Mouse (Mus musculus): ENCODE data around the gene Tm9sf3. TPM values are rescaled to one million over a fixed set of nuclear protein-coding genes. Genes with fewer than 3 reads are reported as not detected.

The Tm9sf3 gene
- polyA plus RNA-seq, 1 experiment from 2014 or later: 147 TPM

- Histone ChIP-seq H3K36me3 (0 out of 2 replicates have a peak, but pooled peaks cover 4% of the 10 kb centered on the region), H3K4me3 (no peak overlapping the region), H3K4me2 (no peak overlapping the region), H3K4me1 (peaks cover 29% of the 10 kb centered on the region), H3K9me3 (no peaks in the 10 kb centered on the region), H3K27me3 (no peaks in the 10 kb centered on the region), H3K9ac (no peak overlapping the region), H3K27ac (no peak overlapping the region)
- 61% methylated on average over 6 of the region's 6 CpGs for WGBS
- ATAC-seq (ENCODE audit: insufficient number of reproducible peaks, low FRiP score, low TSS enrichment, low read depth): no peak
Measured at GRCm38 (mm10) chr19:41259256-41259655, 4.5 kb downstream of the Tm9sf3 start.

GRCm38 (mm10) chr19:41258707-41259106 is 5.1 kb downstream of the Tm9sf3 start:
- H3K4me1 ChIP-seq: peaks cover 29% of the 10 kb centered on the region
- H3K27me3 ChIP-seq: no peaks in the 10 kb centered on the region
- no peak overlapping the region for H3K4me2 ChIP-seq
- H3K4me3 ChIP-seq: no peak overlapping the region
- no peaks in the 10 kb centered on the region for H3K9me3 ChIP-seq
- 0 out of 2 replicates have a peak, but pooled peaks cover 4% of the 10 kb centered on the region for H3K36me3 ChIP-seq
- ATAC-seq (ENCODE audit: insufficient number of reproducible peaks, low FRiP score, low TSS enrichment, low read depth): no peak
- H3K27ac ChIP-seq: no peak overlapping the region
- 40% methylated on average over 2 of the region's 2 CpGs for WGBS
- no peak overlapping the region for H3K9ac ChIP-seq

GRCm38 (mm10) chr19:41254584-41254983 is 9.2 kb downstream of the Tm9sf3 start:
- Histone ChIP-seq H3K4me2 (no peak overlapping the region), H3K36me3 (0 out of 2 replicates have a peak, but pooled peaks cover 11% of the 10 kb centered on the region), H3K27me3 (no peaks in the 10 kb centered on the region), H3K9ac (no peak overlapping the region), H3K9me3 (no peaks in the 10 kb centered on the region), H3K4me3 (no peak overlapping the region), H3K4me1 (peaks cover 9% of the 10 kb centered on the region; the same call in 1 of the 2 replicates), H3K27ac (no peak overlapping the region)
- WGBS: 74% methylated on average over 5 of the region's 5 CpGs
- ATAC-seq (ENCODE audit: insufficient number of reproducible peaks, low FRiP score, low TSS enrichment, low read depth): no peak

- Histone ChIP-seq H3K4me1 (peaks cover 5% of the 10 kb centered on the region; the same call in 1 of the 2 replicates), H3K36me3 (peaks cover 23% of the 10 kb centered on the region), H3K27ac (no peak overlapping the region), H3K27me3 (no peaks in the 10 kb centered on the region), H3K9ac (no peak overlapping the region), H3K4me2 (no peak overlapping the region), H3K9me3 (no peaks in the 10 kb centered on the region), H3K4me3 (no peak overlapping the region)
- ATAC-seq (ENCODE audit: insufficient number of reproducible peaks, low FRiP score, low TSS enrichment, low read depth): no peak
- WGBS: 47% methylated on average over 4 of the region's 4 CpGs
Measured at GRCm38 (mm10) chr19:41248968-41249367, 14.8 kb downstream of the Tm9sf3 start.

- ATAC-seq (ENCODE audit: insufficient number of reproducible peaks, low FRiP score, low TSS enrichment, low read depth): no peak
- H3K9me3 ChIP-seq: no peaks in the 10 kb centered on the region
- no peak overlapping the region for H3K27ac ChIP-seq
- H3K36me3 ChIP-seq: peaks cover 22% of the 10 kb centered on the region
- H3K4me1 ChIP-seq: peaks cover 5% of the 10 kb centered on the region; the same call in 1 of the 2 replicates
- WGBS: 91% methylated on average over 3 of the region's 3 CpGs
- no peaks in the 10 kb centered on the region for H3K27me3 ChIP-seq
- no peak overlapping the region for H3K9ac ChIP-seq
- no peak overlapping the region for H3K4me3 ChIP-seq
- H3K4me2 ChIP-seq: no peak overlapping the region
Measured at GRCm38 (mm10) chr19:41248271-41248670, 15.5 kb downstream of the Tm9sf3 start.

GRCm38 (mm10) chr19:41246271-41246670 is 17.5 kb downstream of the Tm9sf3 start:
- no peak overlapping the region for H3K27ac ChIP-seq
- H3K4me2 ChIP-seq: no peak overlapping the region
- WGBS: 81% methylated on average over 4 of the region's 4 CpGs
- no peaks in the 10 kb centered on the region for H3K27me3 ChIP-seq
- H3K36me3 ChIP-seq: peaks cover 36% of the 10 kb centered on the region
- no peaks in the 10 kb centered on the region for H3K9me3 ChIP-seq
- no peak for ATAC-seq (ENCODE audit: insufficient number of reproducible peaks, low FRiP score, low TSS enrichment, low read depth)
- H3K9ac ChIP-seq: no peak overlapping the region
- H3K4me3 ChIP-seq: no peak overlapping the region
- peaks cover 5% of the 10 kb centered on the region; the same call in 1 of the 2 replicates for H3K4me1 ChIP-seq

- H3K27ac ChIP-seq: no peak overlapping the region
- no peak overlapping the region for H3K4me3 ChIP-seq
- no peaks in the 10 kb centered on the region for H3K27me3 ChIP-seq
- no peak overlapping the region for H3K9ac ChIP-seq
- H3K36me3 ChIP-seq: peaks cover 49% of the 10 kb centered on the region
- WGBS: 69% methylated on average over 6 of the region's 6 CpGs
- H3K9me3 ChIP-seq: no peaks in the 10 kb centered on the region
- H3K4me1 ChIP-seq: peaks cover 5% of the 10 kb centered on the region; the same call in 1 of the 2 replicates
- no peak for ATAC-seq (ENCODE audit: insufficient number of reproducible peaks, low FRiP score, low TSS enrichment, low read depth)
- no peak overlapping the region for H3K4me2 ChIP-seq
Measured at GRCm38 (mm10) chr19:41244581-41244980, 19.2 kb downstream of the Tm9sf3 start.

GRCm38 (mm10) chr19:41241997-41242396 is 21.8 kb downstream of the Tm9sf3 start:
- Histone ChIP-seq H3K4me2 (no peak overlapping the region), H3K4me3 (no peak overlapping the region), H3K4me1 (no peaks in the 10 kb centered on the region), H3K36me3 (peaks cover 62% of the 10 kb centered on the region), H3K27me3 (no peaks in the 10 kb centered on the region), H3K9me3 (no peaks in the 10 kb centered on the region), H3K27ac (no peak overlapping the region), H3K9ac (no peak overlapping the region)
- WGBS: 96% methylated on average over 5 of the region's 5 CpGs
- ATAC-seq (ENCODE audit: insufficient number of reproducible peaks, low FRiP score, low TSS enrichment, low read depth): no peak

GRCm38 (mm10) chr19:41233698-41234097 is 30.1 kb downstream of the Tm9sf3 start:
- Histone ChIP-seq H3K4me2 (no peak overlapping the region), H3K4me3 (no peak overlapping the region), H3K9ac (no peak overlapping the region), H3K4me1 (no peaks in the 10 kb centered on the region), H3K27ac (no peak overlapping the region), H3K9me3 (no peaks in the 10 kb centered on the region), H3K27me3 (no peaks in the 10 kb centered on the region), H3K36me3 (peaks cover 67% of the 10 kb centered on the region)
- 76% methylated on average over 4 of the region's 4 CpGs for WGBS
- no peak for ATAC-seq (ENCODE audit: insufficient number of reproducible peaks, low FRiP score, low TSS enrichment, low read depth)

- WGBS: 22% methylated on average over 7 of the region's 7 CpGs
- Histone ChIP-seq H3K27ac (no peak overlapping the region), H3K4me1 (peaks cover 18% of the 10 kb centered on the region), H3K4me2 (no peak overlapping the region), H3K27me3 (peaks cover 52% of the 10 kb centered on the region), H3K36me3 (peaks cover 18% of the 10 kb centered on the region), H3K4me3 (no peak overlapping the region), H3K9me3 (no peaks in the 10 kb centered on the region), H3K9ac (no peak overlapping the region)
- no peak for ATAC-seq (ENCODE audit: insufficient number of reproducible peaks, low FRiP score, low TSS enrichment, low read depth)
Measured at GRCm38 (mm10) chr19:41208326-41208725, 55.5 kb downstream of the Tm9sf3 start.

- Histone ChIP-seq H3K4me1 (peaks cover 18% of the 10 kb centered on the region), H3K4me2 (peak within 1 kb of the TSS; percentile 88), H3K27ac (no peak within 1 kb of the TSS), H3K9me3 (no peaks in the 10 kb centered on the region), H3K36me3 (0 out of 2 replicates have a peak, but pooled peaks cover 7% of the 10 kb centered on the region), H3K9ac (0 out of 2 replicates have a peak within 1 kb of the TSS, but pooled peaks have one; percentile 21), H3K4me3 (peak within 1 kb of the TSS; percentile 42), H3K27me3 (peaks cover 57% of the 10 kb centered on the region)
- 1% methylated on average over 32 of the region's 32 CpGs for WGBS
- ATAC-seq (ENCODE audit: insufficient number of reproducible peaks, low FRiP score, low TSS enrichment, low read depth): peak; percentile 89
Measured at GRCm38 (mm10) chr19:41206811-41207344, 56.9 kb downstream of the Tm9sf3 start, which contains the start of gene Tll2. TSS of gene Tll2 (minus strand) at chr19:41206835.

GRCm38 (mm10) chr19:41206041-41206810 is 57.6 kb downstream of the Tm9sf3 start:
- H3K36me3 ChIP-seq: 0 out of 2 replicates have a peak, but pooled peaks cover 7% of the 10 kb centered on the region
- peaks cover 18% of the 10 kb centered on the region for H3K4me1 ChIP-seq
- H3K27me3 ChIP-seq: peaks cover 60% of the 10 kb centered on the region
- ATAC-seq (ENCODE audit: insufficient number of reproducible peaks, low FRiP score, low TSS enrichment, low read depth): peak; percentile 20; the same call in 1 of the 2 replicates
- H3K4me3 ChIP-seq: peak overlapping the region; percentile 42
- no peaks in the 10 kb centered on the region for H3K9me3 ChIP-seq
- WGBS: under 1% methylated on average over 46 of the region's 46 CpGs
- peak overlapping the region; percentile 88 for H3K4me2 ChIP-seq
- H3K9ac ChIP-seq: 0 out of 2 replicates have a peak overlapping the region, but pooled peaks have one; percentile 21
- no peak overlapping the region for H3K27ac ChIP-seq
